Mouse (Mus musculus) bone marrow macrophage, adult 2 months (primary cell): Measurements from ENCODE around the gene Rnf225.

ENCODE experiments used
- CTCF ChIP-seq: IDR thresholded peaks from 2 replicates; pipeline ENCODE4 v1.5.1; 2012; ENCODE audit warnings: low read depth, mild to moderate bottlenecking, low read length, moderate library complexity
- POLR2A ChIP-seq: IDR thresholded peaks from 2 replicates; pipeline ENCODE4 v1.6.1; 2012; ENCODE audit warnings: mild to moderate bottlenecking, low read depth, low read length, borderline replicate concordance

- TF ChIP-seq POLR2A, result no peak
- no peak for TF ChIP-seq CTCF
Observed at GRCm38 (mm10) chr7:12940599-12940998, 13.4 kb downstream of the Rnf225 start.
